Mouse (Mus musculus) heart, postnatal 0 days (tissue): ENCODE measurements around the gene Srpr.

ENCODE experiments used
- CTCF ChIP-seq: IDR thresholded peaks from 2 replicates; pipeline ENCODE4 v1.5.1; 2016; ENCODE audit warnings: antibody characterized with exemption, control low read depth, low read depth
- EP300 ChIP-seq: IDR thresholded peaks from 2 replicates; pipeline ENCODE4 v1.6.1; 2016; ENCODE audit warnings: antibody characterized with exemption, low read depth

DNA sequence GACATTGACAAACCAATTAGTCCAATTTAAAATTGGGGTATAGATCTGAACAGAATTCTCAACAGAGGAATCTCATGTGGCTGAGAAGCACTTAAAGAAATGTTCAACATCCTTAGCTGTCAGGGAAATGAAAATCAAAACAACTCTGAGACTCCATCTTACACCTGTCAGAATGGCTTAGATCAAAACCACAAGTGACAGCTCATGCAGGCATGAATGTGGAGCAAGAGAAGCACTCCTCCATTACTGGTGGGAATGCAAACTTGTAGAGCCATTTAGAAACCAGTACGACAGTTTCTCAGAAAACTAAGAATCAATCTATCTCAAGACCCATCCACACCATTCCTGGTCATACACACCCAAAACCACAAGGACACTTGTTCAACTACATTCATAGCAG lies 47.1 kb upstream of the Srpr start:
- no peak for TF ChIP-seq CTCF
- no peak for TF ChIP-seq EP300
